Mouse (Mus musculus) limb, embryonic 14.5 days (tissue): ENCODE measurements around the gene Gdpd3. TPM values are rescaled to one million over a fixed set of nuclear protein-coding genes. Genes with fewer than 3 reads are reported as not detected.
"Not testable (repeated sequence)": the region's sequence is repeated elsewhere in the genome, so short reads cannot be mapped to it uniquely, and the experiment has no call there.

Source experiments
- ATAC-seq: fragments of 200-750 bp; cut with Nextera tagmentation; 2 replicates; pipeline ENCODE4 v1.8.0; 2017; ENCODE audit warnings: low read depth, moderate number of reproducible peaks, moderate TSS enrichment; ENCODE audit not compliant: low FRiP score
- DNase-seq: peaks from one replicate; pipeline ENCODE4 v3.0.0-alpha.2; 2015; ENCODE audit warnings: low spot score
- H3K27ac ChIP-seq: fragments of 300-500 bp; sonication (generic); replicated peaks from 2 replicates; pipeline ENCODE4 v1.5.1; 2014; ENCODE audit warnings: low read depth, mild to moderate bottlenecking, low read length, moderate library complexity, mixed read lengths
- H3K27me3 ChIP-seq: fragments of 300-500 bp; sonication (generic); 2 replicates; pipeline ENCODE4 v1.6.1; 2014; ENCODE audit warnings: low read length, mixed read lengths; ENCODE audit not compliant: control insufficient read depth, insufficient read depth
- H3K36me3 ChIP-seq: fragments of 300-500 bp; sonication (generic); 2 replicates; pipeline ENCODE4 v1.6.1; 2014; ENCODE audit warnings: mild to moderate bottlenecking, low read length, moderate library complexity, mixed read lengths; ENCODE audit not compliant: control insufficient read depth, insufficient read depth
- H3K4me1 ChIP-seq: fragments of 300-500 bp; sonication (generic); 2 replicates; pipeline ENCODE4 v1.6.1; 2014; ENCODE audit warnings: antibody characterized with exemption, low read length, mixed read lengths; ENCODE audit not compliant: control insufficient read depth, insufficient read depth
- H3K4me2 ChIP-seq: fragments of 300-500 bp; sonication (generic); replicated peaks from 2 replicates; pipeline ENCODE4 v1.6.1; 2014; ENCODE audit warnings: low read depth, mild to moderate bottlenecking, low read length, moderate library complexity; ENCODE audit not compliant: severe bottlenecking
- H3K4me3 ChIP-seq: fragments of 300-500 bp; sonication (generic); replicated peaks from 2 replicates; pipeline ENCODE4 v1.5.1; 2014; ENCODE audit warnings: low read length
- H3K9ac ChIP-seq: fragments of 300-500 bp; sonication (generic); 2 replicates; pipeline ENCODE4 v1.6.1; 2014; ENCODE audit warnings: mild to moderate bottlenecking, low read depth, low read length, moderate library complexity; ENCODE audit not compliant: severe bottlenecking
- H3K9me3 ChIP-seq: fragments of 300-500 bp; sonication (generic); 2 replicates; pipeline ENCODE4 v1.6.1; 2016; ENCODE audit warnings: low read length; ENCODE audit not compliant: control insufficient read depth
- POLR2A ChIP-seq: fragments of 200-500 bp; IDR thresholded peaks from 2 replicates; pipeline ENCODE4 v1.8.0; 2012; ENCODE audit warnings: inconsistent platforms, mild to moderate bottlenecking, moderate library complexity, borderline replicate concordance; ENCODE audit not compliant: insufficient read depth, insufficient read length; ENCODE audit errors: extremely low read depth
- WGBS: fragments of 180-500 bp; shearing (Covaris S2); extraction: QIAGEN DNeasy Blood & Tissue Kit; methylation state at CpG from one replicate; pipeline ENCODE4 v1.1.7; 2014; 5-methylcytosine and 5-hydroxymethylcytosine counted together
- polyA plus RNA-seq, 2 experiments: library from polyadenylated mRNA; depleted of rRNA in 1 of 2; stranded (reverse) in 1 of 2; unstranded in 1 of 2; fragments of >200 nt; fragmentation: Nextera tagmentation in 1 of 2; extraction: Ambion mirVana in 1 of 2; gene quantifications; 2 replicates each; pipeline versions ENCODE4 v1.2.1 to v1.2.3; 2012 to 2014

The Gdpd3 gene
- polyA plus RNA-seq, 2 experiments = 3.2 to 13.6 TPM

- H3K9me3 ChIP-seq = no peaks in the 10 kb centered on the region
- H3K4me1 ChIP-seq = peaks cover 39% of the 10 kb centered on the region
- WGBS = 96% methylated on average over 3 of the region's 3 CpGs
- DNase-seq = no peak
- no peak for TF ChIP-seq POLR2A
- H3K36me3 ChIP-seq = peaks cover 7% of the 10 kb centered on the region; the same call in 1 of the 2 replicates
- H3K4me2 ChIP-seq = no peak overlapping the region
- H3K4me3 ChIP-seq = no peak overlapping the region
- ATAC-seq = no peak
- no peaks in the 10 kb centered on the region for H3K27me3 ChIP-seq
- no peak overlapping the region for H3K9ac ChIP-seq
- no peak overlapping the region for H3K27ac ChIP-seq
Measured at GRCm38 (mm10) chr7:126778147-126778546, 12.0 kb downstream of the Gdpd3 start.

DNA sequence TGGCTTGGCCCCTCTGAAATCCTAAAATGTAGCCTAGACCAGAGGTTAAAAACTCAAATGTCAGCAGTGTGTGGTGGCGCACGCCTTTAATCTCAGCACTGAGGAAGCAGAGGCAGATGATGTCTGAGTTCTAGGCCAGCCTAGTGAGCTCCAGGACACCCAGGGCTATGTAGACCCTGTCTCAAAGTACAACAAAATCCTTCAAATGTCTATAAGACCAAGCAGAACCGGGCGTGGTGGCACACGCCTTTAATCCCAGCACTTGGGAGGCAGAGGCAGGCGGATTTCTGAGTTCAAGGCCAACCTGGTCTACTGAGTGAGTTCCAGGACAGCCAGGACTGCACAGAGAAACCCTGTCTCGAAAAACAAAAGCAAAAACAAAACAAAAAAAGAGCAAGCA is 13.0 kb downstream of the Gdpd3 start:
- H3K9me3 ChIP-seq, ATAC-seq, H3K4me2 ChIP-seq, DNase-seq, H3K27me3 ChIP-seq, H3K9ac ChIP-seq, H3K4me3 ChIP-seq, H3K27ac ChIP-seq: not testable (repeated sequence)
- H3K4me1 ChIP-seq = peaks cover 39% of the 10 kb centered on the region
- 90% methylated on average over 7 of the region's 7 CpGs for WGBS
- H3K36me3 ChIP-seq = peaks cover 11% of the 10 kb centered on the region

GRCm38 (mm10) chr7:126779983-126780970 is 14.1 kb downstream of the Gdpd3 start:
- H3K36me3 ChIP-seq = peaks cover 23% of the 10 kb centered on the region
- H3K9ac ChIP-seq = peak overlapping the region; percentile 59
- DNase-seq (peak; percentile 91), ATAC-seq (peak; percentile 66)
- H3K27ac ChIP-seq = peak overlapping the region; percentile 55
- no peaks in the 10 kb centered on the region for H3K9me3 ChIP-seq
- TF ChIP-seq POLR2A = no peak
- under 1% methylated on average over 21 of the region's 21 CpGs for WGBS
- no peaks in the 10 kb centered on the region for H3K27me3 ChIP-seq
- H3K4me3 ChIP-seq = peak overlapping the region; percentile 45
- peaks cover 39% of the 10 kb centered on the region for H3K4me1 ChIP-seq
- peak overlapping the region; percentile 94 for H3K4me2 ChIP-seq

DNA sequence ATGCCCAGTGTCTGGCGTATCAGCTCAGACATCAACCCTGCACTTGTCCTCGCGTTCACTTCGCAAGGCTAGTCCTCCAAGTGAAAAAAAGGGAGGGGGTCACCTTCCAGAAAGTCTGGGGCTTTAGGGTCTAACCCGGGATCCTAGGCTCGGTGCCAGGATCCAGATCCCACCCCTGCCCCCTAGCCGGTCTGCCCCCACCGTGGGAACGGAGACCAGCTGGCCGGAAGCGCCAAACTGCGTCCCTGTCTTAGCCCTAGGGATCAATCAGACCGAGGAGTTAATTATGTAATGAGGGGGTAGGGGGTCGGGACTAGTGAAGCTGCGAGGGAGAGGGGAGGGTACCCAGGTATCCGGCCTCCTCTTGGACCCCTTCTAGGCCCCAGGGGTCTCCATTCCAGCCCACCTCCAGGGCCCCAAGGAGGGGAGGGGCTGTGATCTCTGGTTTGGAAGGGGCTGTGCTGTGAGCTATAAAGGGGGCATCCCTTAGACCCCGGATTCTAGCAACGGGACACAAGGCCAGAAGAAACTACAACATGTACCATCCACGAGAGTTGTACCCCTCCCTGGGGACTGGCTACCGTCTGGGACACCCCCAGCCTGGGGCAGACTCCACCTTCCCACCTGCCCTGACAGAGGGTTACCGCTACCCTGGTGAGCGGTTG is 15.0 kb downstream of the Gdpd3 start, which contains the start of gene Tbx6:
Tbx6 (plus strand) TSS at position 513 of the 665 bp plus-strand sequence.
- no peaks in the 10 kb centered on the region for H3K27me3 ChIP-seq
- no peak; the same call in 1 of the 2 replicates for ATAC-seq
- 6% methylated on average over 19 of the region's 22 CpGs for WGBS
- peak within 1 kb of the TSS; percentile 45 for H3K4me3 ChIP-seq
- peak within 1 kb of the TSS; percentile 59 for H3K9ac ChIP-seq
- no peak for DNase-seq
- peaks cover 31% of the 10 kb centered on the region for H3K36me3 ChIP-seq
- peaks cover 31% of the 10 kb centered on the region for H3K4me1 ChIP-seq
- H3K27ac ChIP-seq = peak within 1 kb of the TSS; percentile 55
- no peak for TF ChIP-seq POLR2A
- no peaks in the 10 kb centered on the region for H3K9me3 ChIP-seq
- peak within 1 kb of the TSS; percentile 94 for H3K4me2 ChIP-seq

- H3K4me3 ChIP-seq = 0 out of 2 replicates have a peak overlapping the region, but pooled peaks have one; percentile 45
- no peaks in the 10 kb centered on the region for H3K27me3 ChIP-seq
- H3K9ac ChIP-seq = peak overlapping the region; percentile 59
- no peak for TF ChIP-seq POLR2A
- no peak for ATAC-seq
- H3K36me3 ChIP-seq = peaks cover 38% of the 10 kb centered on the region
- H3K9me3 ChIP-seq = no peaks in the 10 kb centered on the region
- no peak overlapping the region for H3K27ac ChIP-seq
- no peak for DNase-seq
- H3K4me1 ChIP-seq = peaks cover 28% of the 10 kb centered on the region
- peak overlapping the region; percentile 94 for H3K4me2 ChIP-seq
- 26% methylated on average over 11 of the region's 11 CpGs for WGBS
Measured at GRCm38 (mm10) chr7:126781661-126782370, 15.7 kb downstream of the Gdpd3 start.
